Mouse (Mus musculus) hindbrain, embryonic 16.5 days (tissue): Measurements from ENCODE around the gene Ceacam9. TPM values are rescaled to one million over a fixed set of nuclear protein-coding genes. Genes with fewer than 3 reads are reported as not detected.
"Not testable (repeated sequence)": the region's sequence is repeated elsewhere in the genome, so short reads cannot be mapped to it uniquely, and the experiment has no call there.

Experiments
- ATAC-seq: fragments of 200-750 bp; cut with Nextera tagmentation; 2 replicates; pipeline ENCODE4 v1.8.0; 2017; ENCODE audit warnings: moderate TSS enrichment, moderate library complexity
- H3K27ac ChIP-seq: fragments of 300-500 bp; sonication (generic); 2 replicates; pipeline ENCODE4 v1.5.1; 2014; ENCODE audit warnings: low read depth, mild to moderate bottlenecking, control low read depth, low read length, moderate library complexity
- H3K27me3 ChIP-seq: fragments of 300-500 bp; sonication (generic); replicated peaks from 2 replicates; pipeline ENCODE4 v1.6.1; 2014; ENCODE audit warnings: low read length; ENCODE audit not compliant: control insufficient read depth, insufficient read depth
- H3K36me3 ChIP-seq: fragments of 300-500 bp; sonication (generic); 2 replicates; pipeline ENCODE4 v1.6.1; 2014; ENCODE audit warnings: mild to moderate bottlenecking, low read length, moderate library complexity, mixed read lengths; ENCODE audit not compliant: control insufficient read depth, insufficient read depth
- H3K4me1 ChIP-seq: fragments of 300-500 bp; sonication (generic); 2 replicates; pipeline ENCODE4 v1.6.1; 2014; ENCODE audit warnings: low read depth, low read length; ENCODE audit not compliant: control insufficient read depth, insufficient read depth
- H3K4me2 ChIP-seq: fragments of 300-500 bp; sonication (generic); 2 replicates; pipeline ENCODE4 v1.6.1; 2014; ENCODE audit warnings: mild to moderate bottlenecking, low read length, control low read depth, moderate library complexity
- H3K4me3 ChIP-seq: fragments of 300-500 bp; sonication (generic); 2 replicates; pipeline ENCODE4 v1.5.1; 2014; ENCODE audit warnings: mild to moderate bottlenecking, low read length, control low read depth, moderate library complexity
- H3K9ac ChIP-seq: fragments of 300-500 bp; sonication (generic); 2 replicates; pipeline ENCODE4 v1.6.1; 2014; ENCODE audit warnings: low read depth, mild to moderate bottlenecking, control low read depth, low read length, moderate library complexity
- H3K9me3 ChIP-seq: fragments of 300-500 bp; sonication (generic); 2 replicates; pipeline ENCODE4 v1.6.1; 2014; ENCODE audit warnings: mild to moderate bottlenecking, low read length, moderate library complexity; ENCODE audit not compliant: control insufficient read depth
- WGBS: fragments of 180-500 bp; shearing (Covaris S2); extraction: QIAGEN DNeasy Blood & Tissue Kit; methylation state at CpG from one replicate; pipeline ENCODE4 v1.1.7; 2014; 5-methylcytosine and 5-hydroxymethylcytosine counted together
- polyA plus RNA-seq: library from polyadenylated mRNA; unstranded; fragments of >200 nt; fragmentation: Nextera tagmentation; extraction: Ambion mirVana; gene quantifications from 2 replicates; pipeline ENCODE4 v1.2.1, GENCODE M21; 2015

The Ceacam9 gene
- polyA plus RNA-seq = 0.33 and 0.51 TPM in 2 replicates

DNA sequence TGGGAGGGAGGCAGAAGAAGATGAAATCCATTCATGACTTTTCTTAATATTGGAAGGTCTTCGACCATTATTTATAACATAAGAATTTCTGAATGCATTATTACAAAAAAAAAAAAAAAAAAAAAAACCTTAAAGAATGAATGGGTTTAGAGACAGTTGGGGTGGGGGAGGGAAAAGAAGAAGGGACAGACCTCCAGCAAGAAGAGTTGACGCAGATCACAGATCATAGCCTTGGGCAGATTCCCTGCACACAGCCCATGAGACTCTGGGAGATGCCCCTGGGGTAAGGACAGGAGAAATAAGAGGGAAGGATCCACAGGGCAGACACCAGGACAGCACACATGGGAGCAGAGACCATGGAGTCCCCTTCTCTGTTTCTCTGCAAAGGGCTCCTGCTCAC lies at the start of gene Ceacam9:
Ceacam9 (plus strand) TSS at position 301 of the 400 bp plus-strand sequence.
- Histone ChIP-seq H3K4me2 (no peak within 1 kb of the TSS), H3K4me3 (no peak within 1 kb of the TSS), H3K36me3 (no peaks in the 10 kb centered on the region), H3K9ac (no peak within 1 kb of the TSS), H3K27me3 (no peaks in the 10 kb centered on the region), H3K4me1 (no peaks in the 10 kb centered on the region), H3K9me3 (no peaks in the 10 kb centered on the region), H3K27ac (no peak within 1 kb of the TSS)
- ATAC-seq = no peak
- WGBS = 78% methylated on average over 2 of the region's 2 CpGs

DNA sequence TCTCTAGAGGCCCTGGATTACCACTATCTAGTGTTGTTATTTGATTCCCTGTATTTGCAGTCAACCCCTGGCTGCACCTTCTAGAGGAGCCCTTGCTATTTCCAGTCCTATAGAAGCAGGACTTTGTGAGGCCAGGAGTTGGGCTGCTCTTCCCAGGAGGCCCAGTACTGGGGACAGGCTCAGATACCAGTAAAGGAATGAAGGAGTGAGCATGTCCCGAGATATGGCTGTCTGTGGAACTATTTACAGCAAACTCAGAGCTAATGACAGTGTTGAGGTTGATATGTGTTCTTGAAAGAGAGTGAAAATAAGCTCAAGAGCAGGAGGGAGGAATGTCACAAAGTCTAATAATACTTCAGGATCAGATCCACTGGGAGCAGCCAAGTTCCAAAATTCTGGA lies 47.9 kb upstream of the Ceacam9 start:
- 71% methylated on average over 1 of the region's 1 CpGs for WGBS
- Histone ChIP-seq H3K9me3 (no peaks in the 10 kb centered on the region), H3K4me2 (no peak overlapping the region), H3K27ac (no peak overlapping the region), H3K27me3 (no peaks in the 10 kb centered on the region), H3K4me1 (no peaks in the 10 kb centered on the region), H3K4me3 (no peak overlapping the region), H3K9ac (no peak overlapping the region), H3K36me3 (no peaks in the 10 kb centered on the region)
- ATAC-seq = no peak

DNA sequence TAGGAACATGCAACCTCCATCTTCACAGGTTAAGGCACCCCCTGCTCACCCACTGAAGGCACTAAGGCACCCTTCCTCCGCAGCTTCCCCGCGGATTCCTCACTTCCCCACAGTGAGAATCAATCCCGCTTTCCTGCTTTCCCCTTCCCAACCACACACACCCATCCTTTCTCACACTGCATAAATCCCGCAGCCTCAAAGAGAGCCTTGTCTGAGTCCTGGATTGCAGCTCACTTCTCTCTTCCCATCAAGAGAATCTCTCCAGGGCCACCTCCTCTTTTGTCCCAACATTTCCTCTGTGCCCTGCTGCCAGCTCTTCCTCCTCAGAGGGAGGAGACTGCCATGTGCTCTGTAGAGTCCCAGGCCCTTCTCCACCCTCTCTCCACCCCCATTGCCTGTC lies 47.0 kb upstream of the Ceacam9 start:
- not testable (repeated sequence) for H3K36me3 ChIP-seq, H3K27me3 ChIP-seq, ATAC-seq, H3K4me1 ChIP-seq, H3K4me3 ChIP-seq, H3K9ac ChIP-seq, H3K4me2 ChIP-seq, H3K9me3 ChIP-seq, H3K27ac ChIP-seq
- 46% methylated on average over 5 of the region's 5 CpGs for WGBS

DNA sequence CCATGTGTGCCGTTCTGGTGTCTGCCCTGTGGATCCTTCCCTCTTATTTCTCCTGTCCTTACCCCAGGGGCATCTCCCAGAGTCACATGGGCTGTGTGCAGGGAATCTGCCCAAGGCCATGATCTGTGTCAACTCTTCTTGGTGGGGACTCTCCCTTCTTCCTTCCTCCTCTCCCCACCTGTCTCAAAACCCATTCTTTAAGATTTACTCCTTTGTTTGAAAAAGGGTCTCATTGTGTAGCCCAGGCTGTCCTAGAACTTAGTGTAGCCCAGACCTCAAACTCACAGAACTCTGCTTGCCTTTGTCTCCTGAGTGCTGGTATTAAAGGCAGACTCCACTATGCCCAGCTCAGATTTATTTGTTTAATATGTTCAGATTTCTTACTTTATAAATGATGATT lies 46.1 kb upstream of the Ceacam9 start, which contains the start of gene Ceacam15:
Ceacam15 (minus strand) TSS at position 101 of the 400 bp plus-strand sequence.
- no peaks in the 10 kb centered on the region for H3K27me3 ChIP-seq
- 59% methylated on average over 1 of the region's 1 CpGs for WGBS
- H3K4me3 ChIP-seq = no peak within 1 kb of the TSS
- no peak for ATAC-seq
- H3K27ac ChIP-seq = no peak within 1 kb of the TSS
- no peaks in the 10 kb centered on the region for H3K9me3 ChIP-seq
- no peak within 1 kb of the TSS for H3K4me2 ChIP-seq
- H3K36me3 ChIP-seq = no peaks in the 10 kb centered on the region
- H3K4me1 ChIP-seq = no peaks in the 10 kb centered on the region
- no peak within 1 kb of the TSS for H3K9ac ChIP-seq

DNA sequence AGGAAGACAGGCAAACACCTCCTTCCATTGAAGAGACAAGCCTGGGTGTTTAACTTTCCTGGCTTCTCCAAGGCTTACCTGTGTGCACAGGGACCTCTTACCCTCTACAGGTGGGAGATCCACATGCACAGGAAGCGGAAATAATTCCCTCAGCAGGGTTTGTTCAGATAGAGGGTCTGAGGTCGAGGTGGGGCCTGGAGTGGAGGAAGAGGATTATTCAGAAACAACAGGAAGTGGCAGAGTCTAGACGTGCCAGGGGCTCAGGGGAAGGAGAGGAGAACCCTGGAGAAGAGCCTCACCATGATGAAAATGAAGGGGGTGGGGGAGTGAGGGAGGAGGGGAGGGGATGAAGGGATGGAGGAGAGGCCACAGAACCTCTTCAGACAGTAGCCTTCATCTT lies 41.5 kb upstream of the Ceacam9 start:
- not testable (repeated sequence) for ATAC-seq

DNA sequence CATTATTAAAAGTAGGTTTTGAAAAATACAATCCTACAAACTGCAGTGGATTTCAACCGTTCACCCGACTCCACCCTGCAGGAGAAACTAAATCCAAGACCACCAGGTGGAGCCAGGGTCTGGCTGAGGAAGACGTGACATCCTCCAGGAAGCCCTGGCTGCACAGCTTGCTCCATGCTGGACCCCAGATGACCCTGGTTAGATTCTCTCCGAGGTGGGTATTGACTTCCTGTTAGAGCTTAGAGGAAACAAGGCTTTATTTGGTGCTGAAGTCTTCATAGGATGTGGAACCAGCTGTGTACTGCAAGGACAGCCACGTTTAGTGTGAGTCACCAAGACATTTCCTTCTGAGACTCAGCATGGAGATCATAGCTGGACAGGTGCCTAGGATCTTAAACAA lies 32.5 kb upstream of the Ceacam9 start:
- ATAC-seq = no peak
- 82% methylated on average over 5 of the region's 5 CpGs for WGBS
- H3K4me1 ChIP-seq = no peaks in the 10 kb centered on the region

More for the DNA sequence above, 41.5 kb upstream of the Ceacam9 start:
- 52% methylated on average over 3 of the region's 3 CpGs for WGBS
- H3K4me3 ChIP-seq, H3K36me3 ChIP-seq, H3K9ac ChIP-seq, H3K27ac ChIP-seq, H3K9me3 ChIP-seq, H3K4me2 ChIP-seq, H3K27me3 ChIP-seq, H3K4me1 ChIP-seq: not testable (repeated sequence)

DNA sequence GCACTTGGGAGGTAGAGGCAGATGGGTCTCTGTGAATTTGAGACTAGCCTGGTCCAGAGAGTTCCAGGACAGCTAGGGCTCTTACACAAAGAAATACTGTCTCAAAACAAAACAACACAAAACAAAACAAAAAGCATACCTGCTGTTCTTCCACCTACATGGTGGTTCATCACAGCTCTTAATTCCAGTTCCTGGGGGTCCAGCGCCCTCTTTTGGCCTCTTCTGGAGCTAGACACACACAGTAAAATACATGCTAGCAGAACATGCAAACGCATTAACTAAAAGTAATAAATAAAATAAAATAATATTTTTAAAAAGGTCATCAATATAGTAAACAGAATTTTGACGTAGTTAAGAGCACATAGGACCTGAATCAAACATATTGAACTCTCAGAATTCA lies 26.7 kb upstream of the Ceacam9 start:
- no peak overlapping the region for H3K27ac ChIP-seq
- H3K9me3 ChIP-seq = no peaks in the 10 kb centered on the region
- H3K27me3 ChIP-seq = no peaks in the 10 kb centered on the region
- H3K4me1 ChIP-seq = no peaks in the 10 kb centered on the region
- H3K4me3 ChIP-seq = no peak overlapping the region
- 35% methylated on average over 3 of the region's 3 CpGs for WGBS
- no peaks in the 10 kb centered on the region for H3K36me3 ChIP-seq
- H3K9ac ChIP-seq = no peak overlapping the region
- H3K4me2 ChIP-seq = no peak overlapping the region
- ATAC-seq = no peak

More for the DNA sequence above, 32.5 kb upstream of the Ceacam9 start:
- H3K4me3 ChIP-seq = no peak overlapping the region
- no peaks in the 10 kb centered on the region for H3K27me3 ChIP-seq
- peaks cover 6% of the 10 kb centered on the region for H3K9me3 ChIP-seq
- no peak overlapping the region for H3K27ac ChIP-seq
- no peaks in the 10 kb centered on the region for H3K36me3 ChIP-seq
- no peak overlapping the region for H3K4me2 ChIP-seq
- no peak overlapping the region for H3K9ac ChIP-seq

DNA sequence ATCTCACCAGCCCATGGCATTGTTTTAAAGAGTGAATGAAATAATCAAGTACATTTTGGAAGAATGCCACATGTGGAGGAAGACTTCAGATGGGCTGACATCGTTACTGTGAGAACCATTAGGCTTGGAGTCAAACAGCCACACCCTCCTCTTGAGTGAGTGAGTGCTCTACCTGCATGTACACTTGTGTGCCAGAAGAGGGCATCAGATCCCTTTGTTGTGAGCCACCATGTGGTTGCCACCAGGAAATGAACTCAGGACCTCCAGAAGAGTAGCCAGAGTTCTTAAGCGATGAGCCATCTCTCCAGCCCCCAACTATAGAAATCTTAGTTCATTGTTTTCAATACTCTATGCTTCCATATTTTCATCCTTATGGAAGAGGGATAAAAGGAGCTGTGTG lies 22.7 kb upstream of the Ceacam9 start:
- H3K27ac ChIP-seq = no peak overlapping the region
- H3K4me1 ChIP-seq = no peaks in the 10 kb centered on the region
- H3K36me3 ChIP-seq = no peaks in the 10 kb centered on the region
- no peak for ATAC-seq
- WGBS = 72% methylated on average over 2 of the region's 2 CpGs
- no peak overlapping the region for H3K4me2 ChIP-seq
- no peaks in the 10 kb centered on the region for H3K9me3 ChIP-seq
- H3K27me3 ChIP-seq = no peaks in the 10 kb centered on the region
- H3K4me3 ChIP-seq = no peak overlapping the region
- H3K9ac ChIP-seq = no peak overlapping the region

DNA sequence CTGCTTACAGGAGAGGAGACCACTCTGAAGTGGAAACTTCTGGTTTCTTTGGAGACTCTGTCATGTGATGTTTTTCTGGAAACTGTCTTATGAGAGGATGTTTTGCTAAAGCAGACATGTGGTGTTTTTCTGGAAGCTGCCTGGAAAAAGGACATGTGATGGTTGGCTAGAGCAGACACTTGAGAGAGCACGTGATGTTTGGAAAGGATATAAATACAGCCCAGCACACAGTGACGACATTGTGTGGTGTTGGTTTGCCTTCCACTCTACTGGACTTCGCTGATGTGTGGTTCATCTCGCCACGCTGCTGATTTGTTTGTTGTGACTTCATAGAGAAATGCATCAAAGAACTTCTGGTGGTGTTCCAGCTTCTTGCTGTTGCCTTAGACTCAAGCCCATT lies 21.1 kb upstream of the Ceacam9 start:
- Histone ChIP-seq H3K9ac (no peak overlapping the region), H3K27me3 (no peaks in the 10 kb centered on the region), H3K27ac (no peak overlapping the region), H3K4me2 (no peak overlapping the region), H3K36me3 (no peaks in the 10 kb centered on the region), H3K4me1 (no peaks in the 10 kb centered on the region), H3K9me3 (no peaks in the 10 kb centered on the region), H3K4me3 (no peak overlapping the region)
- ATAC-seq = no peak
- 90% methylated on average over 5 of the region's 5 CpGs for WGBS

DNA sequence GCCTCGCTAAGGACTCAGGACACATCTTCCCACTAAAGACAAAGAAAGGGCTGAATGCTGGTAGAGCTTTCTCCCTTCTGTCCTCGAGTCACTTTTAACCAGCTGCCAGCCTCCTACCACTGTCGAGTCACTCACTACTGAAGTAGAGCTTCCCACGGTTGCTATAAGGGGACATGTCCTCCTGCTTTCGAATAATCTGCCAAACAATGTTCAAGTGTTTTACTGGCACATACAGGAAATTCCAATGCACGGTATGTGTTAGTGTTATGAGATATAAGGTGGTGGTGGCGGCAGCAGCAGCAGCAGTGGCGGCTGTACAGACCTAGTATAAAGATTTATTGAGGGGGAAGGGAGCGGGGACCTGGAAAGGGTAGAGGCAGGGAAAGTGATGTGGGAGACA lies 15.3 kb upstream of the Ceacam9 start:
- Histone ChIP-seq H3K27ac (no peak overlapping the region), H3K36me3 (no peaks in the 10 kb centered on the region), H3K4me3 (no peak overlapping the region), H3K27me3 (no peaks in the 10 kb centered on the region), H3K4me1 (no peaks in the 10 kb centered on the region), H3K9ac (no peak overlapping the region), H3K4me2 (no peak overlapping the region), H3K9me3 (no peaks in the 10 kb centered on the region)
- WGBS = 64% methylated on average over 9 of the region's 9 CpGs
- no peak for ATAC-seq
